Mouse (Mus musculus): ENCODE data around the gene Kri1.
"Not testable (repeated sequence)": the region's sequence is repeated elsewhere in the genome, so short reads cannot be mapped to it uniquely, and the experiment has no call there.

Gene Kri1

DNA sequence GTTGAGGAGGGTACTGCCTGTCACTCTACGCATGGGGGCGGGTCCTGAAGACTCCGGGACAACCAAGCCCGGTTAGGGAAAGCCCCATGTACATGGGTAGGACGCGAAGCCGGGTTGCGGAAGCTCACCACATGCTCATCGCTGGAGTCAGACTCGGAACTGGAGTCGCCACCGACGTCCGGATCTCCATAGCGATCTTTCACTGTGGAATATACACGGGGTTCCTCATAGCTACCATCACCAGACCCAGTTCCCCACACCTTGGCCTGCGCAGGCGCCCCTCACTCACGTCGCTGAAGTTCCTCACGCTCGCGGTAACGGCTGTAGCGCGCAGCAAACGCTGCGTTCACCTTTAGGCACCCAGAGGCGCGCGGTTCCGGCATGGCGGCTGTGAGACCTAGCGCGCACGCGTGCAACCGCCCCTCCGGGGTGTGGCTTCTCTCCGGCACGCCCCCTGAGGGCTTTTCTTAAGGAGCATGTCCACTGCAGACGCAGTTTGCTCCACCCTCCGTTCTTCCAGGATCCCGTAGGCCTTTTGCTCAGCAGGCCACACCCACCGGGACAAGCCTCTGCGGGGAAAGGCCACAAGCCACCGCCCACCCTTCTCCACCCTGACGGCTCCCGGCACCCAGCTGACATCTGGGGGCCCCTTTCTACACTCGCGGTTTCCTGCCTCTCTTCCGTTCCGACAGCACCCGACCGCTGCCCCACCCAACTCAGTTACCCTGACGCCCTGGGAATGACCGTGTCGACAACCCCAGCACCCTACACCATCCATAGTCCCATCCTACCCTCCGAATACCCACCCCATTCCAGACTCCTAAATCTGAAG lies at the start of gene Kri1:
Kri1 (minus strand) TSS at position 399 of the 832 bp plus-strand sequence.
- peak; percentile 98 for DNase-seq

DNA sequence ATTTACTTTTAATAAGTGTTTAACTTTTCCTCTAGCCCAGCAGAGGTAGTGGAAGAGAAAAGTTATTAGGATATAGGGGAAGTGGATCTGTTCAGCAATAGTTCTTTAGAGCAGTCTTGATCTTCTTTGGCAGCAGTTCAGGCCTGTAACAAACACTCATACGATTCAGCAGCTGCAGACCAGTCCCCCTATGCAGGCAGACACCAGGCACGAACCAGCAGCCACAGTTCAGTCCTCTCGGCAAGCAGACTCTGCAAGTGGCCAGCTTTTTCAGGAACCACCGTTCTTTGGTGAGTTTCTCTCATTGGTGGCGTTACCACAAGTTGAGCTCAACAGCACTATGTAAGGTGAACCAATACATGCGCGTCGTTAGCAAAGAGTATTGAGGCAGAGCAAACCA lies 48.7 kb upstream of the Kri1 start:
- no peak for DNase-seq

DNA sequence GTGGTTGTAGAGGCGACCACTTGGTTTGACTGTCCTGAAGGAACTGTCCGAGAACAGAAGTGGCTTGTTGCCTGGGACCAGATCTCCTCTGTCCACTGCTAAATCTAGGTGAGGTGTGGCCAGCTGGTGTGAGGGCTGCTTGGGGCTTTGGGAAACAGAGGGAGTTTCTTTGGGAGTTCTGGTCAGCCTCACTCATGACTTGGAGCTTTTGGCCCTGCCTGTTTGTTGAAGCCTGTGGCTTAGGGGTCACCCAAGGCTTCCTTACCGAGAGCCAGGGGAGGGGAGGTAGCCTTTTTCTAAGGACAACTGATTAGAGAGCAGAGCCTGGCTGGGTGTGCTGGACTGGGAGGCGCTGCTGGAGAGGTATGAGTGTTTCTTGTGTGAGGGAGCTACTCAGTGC lies 47.6 kb upstream of the Kri1 start:
- DNase-seq: no peak

DNA sequence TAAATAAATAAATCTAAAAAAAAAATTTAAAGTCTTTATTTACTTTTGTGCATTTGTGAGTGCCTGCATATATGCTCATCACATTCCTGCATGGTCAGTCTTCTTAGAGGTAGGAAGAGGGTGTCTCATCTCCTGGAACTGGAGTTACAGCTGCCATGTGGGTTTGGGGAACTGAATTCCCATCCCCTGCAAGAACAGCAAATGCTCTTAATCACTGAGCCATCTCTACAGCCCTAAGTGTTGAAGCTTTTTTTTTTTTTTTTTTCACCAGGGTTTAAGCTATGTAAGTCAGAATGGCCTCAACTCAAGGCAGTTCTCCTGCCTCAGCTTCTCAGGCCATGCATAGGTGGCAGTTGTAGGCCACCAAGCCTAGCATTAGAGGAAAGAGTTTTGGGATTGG lies 47.0 kb upstream of the Kri1 start:
- no peak for DNase-seq

DNA sequence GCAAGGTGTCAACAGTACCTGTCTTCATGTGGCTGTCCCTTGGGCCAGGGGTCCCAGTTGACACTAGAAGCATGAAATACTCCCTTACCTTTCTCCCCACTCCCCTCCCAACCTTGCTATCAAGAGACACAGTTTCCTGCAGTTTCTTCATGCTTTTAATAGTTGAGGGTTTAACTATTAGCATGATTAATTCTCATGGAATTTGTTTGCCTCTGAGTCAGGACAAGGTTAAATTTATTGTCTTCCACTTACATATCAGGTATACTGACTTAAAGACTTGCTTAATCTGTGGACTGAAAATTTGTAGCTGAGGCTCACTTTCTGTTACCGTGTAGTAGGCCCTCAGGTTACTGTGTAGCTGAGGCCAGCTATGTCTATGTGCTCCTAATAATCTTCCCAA lies 45.8 kb upstream of the Kri1 start:
- DNase-seq: no peak

DNA sequence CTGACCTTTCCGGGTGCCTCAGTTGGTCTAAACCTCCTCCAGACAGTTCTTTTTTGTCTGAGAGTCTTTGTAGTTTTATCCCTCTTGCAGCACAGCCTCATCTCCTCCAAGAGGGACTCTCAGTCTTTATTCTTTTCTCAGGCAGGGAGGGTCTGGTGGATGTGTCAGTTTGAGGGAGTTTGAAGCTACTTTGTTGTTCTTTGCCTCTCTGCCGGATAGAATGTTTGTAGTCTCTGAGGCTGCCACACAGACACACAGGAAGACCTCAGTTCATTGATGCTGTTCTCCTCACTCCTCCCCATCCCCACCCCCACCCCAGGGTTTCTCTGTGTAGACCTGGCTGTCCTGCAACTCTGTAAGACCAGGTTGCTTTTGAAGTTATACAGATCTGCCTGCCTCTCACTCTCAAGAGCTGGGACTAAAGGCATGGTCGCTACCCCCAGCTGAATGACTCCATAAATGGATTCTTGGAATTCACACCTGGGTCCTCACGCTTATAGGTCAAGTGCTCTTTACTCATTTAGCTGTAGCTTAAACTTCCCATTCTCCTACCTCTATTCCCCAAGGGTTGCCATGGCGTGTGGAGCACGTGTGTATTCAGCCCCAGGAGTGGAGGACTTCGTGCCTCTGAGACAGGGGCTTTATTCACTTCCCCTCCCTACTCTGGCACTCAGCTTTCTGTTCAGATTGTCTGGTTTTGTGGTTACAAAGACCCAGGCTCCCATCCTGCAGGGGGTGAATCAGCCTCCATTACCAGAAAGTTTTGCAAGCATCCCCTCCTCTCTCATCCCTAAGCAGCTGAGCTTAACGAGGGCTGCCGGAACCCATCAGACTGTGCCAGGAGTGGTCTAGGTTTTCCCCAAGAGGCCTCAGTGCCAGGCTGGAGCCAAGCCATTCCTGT lies 44.6 kb upstream of the Kri1 start:
- no peak for DNase-seq

DNA sequence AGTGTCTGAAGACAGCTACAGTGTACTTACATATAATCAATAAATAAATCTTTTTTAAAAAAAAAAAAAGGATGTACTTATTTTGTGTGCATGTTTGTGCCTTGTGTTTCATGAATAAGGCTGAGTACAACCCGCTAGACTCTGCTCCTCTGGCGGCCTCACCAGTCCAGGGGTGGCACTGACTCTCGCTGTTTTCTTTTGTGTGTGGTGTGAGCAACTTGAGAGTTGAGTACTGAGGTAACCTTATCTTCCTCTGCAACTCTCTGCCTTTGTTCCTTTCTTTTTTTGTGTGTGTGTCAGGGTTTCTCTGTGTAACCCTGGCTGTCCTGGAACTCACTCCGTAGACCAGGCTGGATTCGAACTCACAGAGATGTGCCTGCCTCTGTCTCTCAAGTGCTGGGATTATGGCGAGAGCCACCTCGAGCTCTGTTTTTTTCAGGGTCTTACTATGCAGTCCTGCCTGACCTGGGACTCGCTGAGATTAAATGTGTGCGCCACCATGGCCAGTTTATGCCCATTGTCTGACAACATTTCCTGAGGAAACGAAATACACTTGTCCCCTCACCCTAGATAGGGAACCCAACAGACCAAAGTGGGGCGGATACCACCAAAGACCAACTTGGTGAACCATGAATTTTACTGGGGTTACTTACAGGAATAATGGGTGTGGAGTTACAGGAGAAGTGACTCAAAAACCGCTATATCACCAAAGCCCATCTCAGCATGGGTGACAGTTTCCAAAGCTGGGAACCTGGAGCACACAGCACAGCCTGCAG lies 43.8 kb upstream of the Kri1 start:
- no peak for DNase-seq

DNA sequence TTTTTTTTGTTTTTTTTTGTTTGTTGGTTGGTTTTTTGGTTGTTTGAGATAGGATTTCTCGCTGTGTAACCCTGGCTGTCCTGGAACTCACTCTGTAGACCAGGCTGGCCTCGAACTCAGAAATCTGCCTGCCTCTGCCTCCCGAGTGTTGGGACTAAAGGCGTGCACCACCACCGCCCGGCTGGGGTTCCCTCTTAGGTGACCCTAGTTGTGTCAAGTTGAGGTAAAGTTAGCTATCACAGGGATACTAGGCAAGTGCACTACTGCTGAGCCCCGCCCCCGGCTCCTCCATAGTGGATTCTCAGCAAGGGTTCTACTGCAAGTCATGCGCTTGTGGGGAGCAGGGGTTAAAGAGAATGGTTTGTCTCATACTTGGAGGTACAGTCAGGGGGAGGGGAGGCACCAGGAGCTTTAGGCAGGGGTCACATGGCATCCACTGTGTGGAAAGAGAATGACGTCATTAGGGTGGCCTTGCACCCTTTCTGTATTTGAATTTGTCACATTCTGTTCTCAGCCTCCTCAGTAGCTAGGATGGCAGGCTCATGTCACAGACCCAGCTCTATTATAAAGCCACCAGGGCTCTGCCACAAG lies 42.0 kb upstream of the Kri1 start:
- DNase-seq: no peak

DNA sequence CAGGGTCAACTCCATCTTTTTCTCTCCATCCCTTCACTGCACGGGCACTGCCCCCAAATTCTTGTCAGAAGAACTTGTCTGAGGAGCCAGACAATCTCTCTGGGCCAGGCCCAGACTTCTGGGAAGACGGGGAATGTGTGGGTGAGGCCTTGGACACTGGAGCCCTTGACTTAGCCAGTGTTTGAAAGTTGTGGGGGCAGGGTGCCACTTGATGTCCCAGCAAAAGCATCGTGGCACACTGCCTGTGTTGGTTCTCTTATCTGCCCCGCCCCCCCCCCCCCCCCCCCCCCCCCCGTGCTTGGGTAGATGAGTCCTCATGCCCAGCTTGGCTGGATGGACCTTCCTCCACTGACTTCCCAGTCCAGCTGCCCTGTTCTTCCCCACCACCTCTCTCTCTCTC lies 41.3 kb upstream of the Kri1 start:
- DNase-seq: peak in 1 of 2 experiments; percentile 22

DNA sequence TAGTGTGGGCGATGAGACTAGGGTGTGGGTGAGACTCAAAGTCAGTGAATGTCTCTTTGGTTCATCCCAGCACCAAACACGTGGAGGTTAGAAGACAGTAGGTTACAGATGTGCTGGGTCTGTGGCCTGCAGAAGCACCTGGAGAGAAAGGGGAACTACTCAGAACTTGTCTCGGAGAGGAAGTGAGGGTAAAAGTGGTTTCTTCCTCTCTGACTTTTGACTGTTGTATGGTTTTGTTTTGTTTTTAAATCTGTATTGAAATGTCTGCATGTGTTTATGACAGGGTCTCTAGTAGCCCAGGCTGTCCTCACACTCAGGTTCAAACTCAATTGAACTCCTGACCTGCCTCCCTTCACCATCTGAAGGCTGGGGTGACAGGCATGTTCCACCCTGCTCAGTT lies 40.3 kb upstream of the Kri1 start:
- DNase-seq: no peak

DNA sequence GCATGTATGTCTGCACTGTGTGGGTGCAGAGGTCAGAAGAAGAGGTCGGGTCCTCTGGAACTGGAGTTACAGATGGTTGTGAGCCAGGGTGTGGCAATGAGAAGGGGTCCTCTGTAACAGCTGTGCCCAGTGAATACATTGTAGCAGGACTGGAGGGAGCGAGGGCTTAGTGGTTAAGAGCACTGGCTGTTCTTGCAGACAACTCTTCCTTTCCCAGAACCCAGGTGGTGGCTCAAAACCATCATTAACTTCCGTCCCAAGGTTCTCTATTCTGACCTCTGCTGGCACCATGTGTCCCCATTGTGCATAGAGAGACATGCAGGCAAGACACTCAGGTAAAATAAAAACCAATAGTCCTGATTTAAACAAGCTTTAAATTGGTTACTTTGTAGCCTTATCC lies 39.8 kb upstream of the Kri1 start:
- DNase-seq: no peak

DNA sequence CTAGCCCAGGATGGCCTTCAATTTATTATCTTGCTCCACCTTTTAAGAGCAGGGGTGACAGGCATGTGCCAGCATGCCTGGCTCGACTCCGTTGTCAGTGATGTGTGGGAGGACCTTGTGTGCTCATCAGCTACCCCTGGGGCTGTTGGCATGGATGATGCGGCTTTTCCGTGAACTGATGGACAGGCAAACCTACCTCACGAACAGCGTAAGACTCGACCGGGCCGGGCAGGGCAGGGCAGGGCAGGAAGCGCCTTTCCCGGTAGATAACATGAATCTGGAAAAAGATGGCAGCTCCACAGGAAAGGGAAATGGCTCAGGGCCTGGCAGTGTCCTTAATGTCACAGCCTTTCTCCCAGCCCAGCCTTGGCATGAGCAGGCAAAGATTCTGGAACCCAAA lies 36.5 kb upstream of the Kri1 start:
- peak in 1 of 2 experiments; percentile 40 for DNase-seq

DNA sequence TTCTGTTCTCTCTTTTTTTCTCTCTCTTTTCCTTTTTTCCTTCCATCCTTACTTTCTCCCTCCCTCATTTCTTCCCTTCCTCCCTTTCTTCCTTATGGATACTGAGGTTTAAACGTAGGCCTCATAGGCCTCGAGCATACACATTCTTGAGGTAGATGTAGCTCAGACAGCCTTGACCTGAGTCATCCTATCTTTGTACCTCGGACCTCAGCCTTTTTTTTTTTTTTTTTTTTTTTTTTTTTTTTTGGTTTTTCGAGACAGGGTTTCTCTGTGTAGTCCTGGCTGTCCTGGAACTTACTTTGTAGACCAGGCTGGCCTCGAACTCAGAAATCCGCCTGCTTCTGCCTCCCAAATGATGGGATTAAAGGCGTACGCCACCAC lies 35.1 kb upstream of the Kri1 start:
- DNase-seq: not testable (repeated sequence)

DNA sequence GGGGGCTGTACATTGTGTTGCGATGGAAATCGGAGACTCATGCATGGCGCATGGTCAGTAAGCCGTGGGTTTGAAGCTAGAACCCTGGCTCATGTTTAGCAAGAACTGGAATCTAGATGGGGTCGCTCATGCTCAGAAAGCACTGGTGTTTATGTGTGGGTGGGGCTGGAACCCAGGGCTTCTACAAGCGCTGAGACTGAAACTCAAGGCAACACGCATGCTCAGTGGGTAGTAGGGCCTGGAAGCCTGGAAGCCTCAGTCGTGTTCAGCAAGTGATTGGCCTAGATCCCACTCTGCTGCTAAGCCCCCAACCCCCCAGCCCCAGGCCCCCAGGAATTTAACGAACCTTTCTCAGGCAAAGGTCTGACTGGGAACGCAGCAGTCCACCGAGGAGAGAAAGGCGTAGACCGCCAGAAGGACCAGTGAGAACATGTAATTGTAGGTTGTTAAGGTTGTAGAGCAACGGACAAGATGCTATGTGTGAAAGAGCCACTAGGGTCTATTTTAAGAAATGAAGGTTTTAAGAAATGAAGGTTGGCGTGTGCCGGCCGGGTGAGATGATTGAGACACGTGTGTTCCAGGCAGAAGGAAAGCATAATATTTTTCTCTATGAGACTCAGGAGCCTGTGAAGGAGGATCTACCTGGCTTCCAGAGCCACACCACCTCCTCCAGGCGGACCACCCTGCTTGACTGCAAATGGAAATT lies 34.6 kb upstream of the Kri1 start:
- DNase-seq: no peak

DNA sequence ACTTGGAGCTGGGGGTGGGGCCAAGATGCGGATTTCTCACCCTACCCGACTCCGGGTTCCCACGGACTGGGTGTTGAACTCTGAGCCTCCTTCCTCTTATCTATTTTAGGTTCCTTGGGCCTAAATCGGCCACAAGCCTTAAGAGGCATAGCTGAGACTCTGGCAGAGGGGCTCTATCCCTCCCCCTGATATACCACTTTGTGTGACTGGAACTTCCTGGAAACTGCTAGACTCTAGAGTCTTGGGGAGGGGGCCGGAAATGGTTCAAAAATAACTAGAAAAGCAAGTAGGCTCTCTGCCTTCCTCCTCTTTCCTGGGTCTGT lies 33.7 kb upstream of the Kri1 start:
- DNase-seq: peak; percentile 53 to 56

DNA sequence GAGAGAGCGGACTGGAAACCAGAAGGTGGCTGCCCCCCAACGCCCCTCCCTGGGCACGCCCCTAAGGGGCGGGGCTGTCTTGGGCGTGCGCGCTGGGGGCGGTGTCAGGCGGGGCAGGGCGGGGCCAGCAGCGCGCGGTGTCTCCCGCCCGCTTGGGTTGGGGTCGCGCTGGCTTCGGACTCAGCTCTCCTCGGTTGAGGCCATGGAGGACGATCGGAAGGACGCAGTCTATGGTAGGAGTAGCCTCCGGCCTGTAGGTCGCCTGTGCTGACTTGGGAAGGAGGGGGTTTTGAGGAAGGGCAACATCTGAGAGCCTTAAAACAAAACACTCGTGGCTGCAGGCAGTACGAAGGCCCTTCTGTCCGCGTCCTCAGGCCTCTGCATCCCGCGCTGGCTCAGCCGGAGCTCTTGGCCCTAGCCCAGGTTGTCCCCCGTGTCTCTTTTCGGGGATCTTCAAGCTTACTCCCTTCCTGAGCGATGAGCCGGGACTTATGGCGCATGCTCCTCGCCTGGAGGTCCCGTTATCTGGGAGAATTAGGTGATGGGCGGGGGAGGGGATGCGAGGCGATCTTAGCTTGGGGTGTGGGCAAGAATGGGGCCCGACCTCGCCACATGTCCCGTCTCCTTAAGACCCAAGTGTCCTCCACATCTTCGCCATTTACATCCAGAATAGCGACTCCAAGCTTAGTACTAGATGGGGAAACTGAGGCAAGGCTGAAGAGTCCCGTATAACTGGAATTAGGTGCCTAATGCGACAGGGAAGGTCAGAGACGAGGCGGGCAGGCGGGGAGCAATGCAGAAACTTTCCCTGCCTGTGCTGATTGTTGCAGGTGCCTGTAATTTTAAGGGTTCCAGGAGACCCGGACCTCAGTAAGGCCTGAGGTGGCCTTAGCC lies 33.1 kb upstream of the Kri1 start, which contains the start of gene Slc44a2:
Slc44a2 (plus strand) TSS at position 80 of the 894 bp plus-strand sequence.
- peak; percentile 89 to 93 for DNase-seq

DNA sequence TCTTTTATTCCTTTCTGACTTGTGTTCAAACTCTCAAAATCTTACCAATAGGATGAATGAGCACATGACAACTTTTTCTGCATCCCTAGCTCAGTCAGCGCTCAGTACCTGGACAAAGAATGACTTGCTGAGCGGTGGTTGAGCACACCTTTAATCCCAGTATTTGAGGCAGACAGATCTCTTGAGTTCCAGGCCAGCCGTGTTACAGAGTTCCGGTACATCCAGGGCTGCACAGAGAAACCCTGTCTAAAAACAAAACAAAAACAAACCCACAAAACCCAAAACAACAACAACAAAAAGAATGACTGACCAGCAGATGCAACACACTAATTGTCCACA lies 32.5 kb upstream of the Kri1 start:
- DNase-seq: no peak

DNA sequence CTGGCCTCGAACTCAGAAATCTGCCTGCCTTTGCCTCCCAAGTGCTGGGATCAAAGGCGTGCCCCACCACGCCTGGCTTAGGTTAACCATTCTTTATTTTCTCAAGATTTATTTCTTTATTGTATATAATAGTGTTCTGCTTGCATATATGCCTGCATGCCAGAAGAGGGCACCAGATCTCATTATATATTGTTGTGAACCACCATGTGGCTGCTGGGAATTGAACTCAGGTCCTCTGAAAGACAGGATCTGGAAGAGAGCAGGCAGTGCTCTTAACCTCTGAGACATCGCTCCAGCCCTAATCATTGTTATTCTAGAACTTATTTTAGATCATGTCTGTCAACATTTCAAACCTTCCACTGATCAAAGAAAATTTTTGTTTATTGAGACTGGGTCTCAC lies 31.7 kb upstream of the Kri1 start:
- DNase-seq: no peak

DNA sequence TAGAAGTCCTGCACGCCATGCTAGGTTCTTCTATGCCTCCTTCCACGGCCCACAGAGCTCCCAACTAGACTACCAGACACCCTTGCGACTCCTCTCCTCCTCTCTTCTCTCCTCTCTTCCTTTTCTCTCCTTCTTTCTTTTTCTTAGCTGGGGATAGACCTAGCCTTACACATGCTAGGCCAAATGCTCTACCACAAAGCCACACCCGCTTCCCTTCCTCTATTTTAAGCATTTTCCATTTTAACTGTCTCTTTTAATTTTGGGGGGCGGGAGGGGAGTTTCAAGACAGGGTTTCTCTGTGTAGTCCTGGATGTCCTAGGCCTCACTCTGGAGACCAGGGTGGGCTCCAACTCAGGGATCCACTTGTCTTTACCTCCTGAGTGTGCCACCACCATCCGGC lies 31.0 kb upstream of the Kri1 start:
- no peak for DNase-seq

DNA sequence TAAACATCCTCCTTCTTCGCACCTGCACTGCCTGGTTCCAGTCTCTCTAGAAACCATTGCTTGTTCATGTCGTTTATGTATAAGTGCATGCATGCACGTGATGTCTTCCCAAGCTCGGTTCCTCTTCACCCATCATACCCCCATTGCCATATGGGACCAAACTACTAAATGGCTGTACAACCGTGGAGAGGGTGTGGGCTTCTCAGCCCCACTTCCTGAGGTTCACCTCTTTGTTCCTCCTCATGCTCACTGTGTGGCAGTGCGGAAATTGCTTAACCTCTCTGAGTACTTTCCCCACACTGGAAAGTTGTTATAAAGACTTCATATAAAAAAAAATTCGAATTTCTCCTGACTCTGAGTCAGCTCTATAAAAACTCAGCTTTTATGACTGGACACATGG lies 28.9 kb upstream of the Kri1 start:
- DNase-seq: no peak

DNA sequence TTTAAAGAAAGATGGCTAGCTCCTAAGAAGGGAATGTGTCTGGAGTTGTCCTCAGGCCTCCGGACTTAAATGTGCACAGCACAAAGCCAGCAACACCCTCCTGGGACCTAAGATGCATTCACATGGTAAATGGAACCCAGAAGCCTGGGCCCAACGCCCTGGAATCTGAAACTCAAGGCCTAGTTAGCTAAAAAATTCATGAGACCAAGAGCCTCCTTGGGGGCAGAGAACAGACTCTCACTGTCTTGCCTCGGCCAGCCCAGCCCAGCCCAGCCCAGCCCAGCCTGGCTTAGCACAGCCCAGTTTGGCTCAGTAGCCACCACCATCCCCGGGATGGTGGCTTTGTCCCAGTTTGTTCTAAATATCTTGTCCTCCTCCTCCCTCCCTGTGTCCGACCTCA lies 27.7 kb upstream of the Kri1 start:
- no peak for DNase-seq
